Mouse (Mus musculus) macrophage (primary cell): Measurements from ENCODE around the gene Tigd3. TPM values are rescaled to one million over a fixed set of nuclear protein-coding genes. Genes with fewer than 3 reads are reported as not detected.

Experiments used
- H3K27ac ChIP-seq: fragments of 350-480 bp; formaldehyde crosslinking; 2 replicates; pipeline ENCODE4 v1.9.0; 2021
- H3K36me3 ChIP-seq: fragments of 350-480 bp; formaldehyde crosslinking; 2 replicates; pipeline ENCODE4 v1.9.0; 2021; ENCODE audit errors: inconsistent target
- H3K4me3 ChIP-seq: fragments of 350-480 bp; formaldehyde crosslinking; 2 replicates; pipeline ENCODE4 v1.9.0; 2021; ENCODE audit errors: inconsistent target
- H3K79me2 ChIP-seq: fragments of 350-480 bp; formaldehyde crosslinking; 2 replicates; pipeline ENCODE4 v1.9.0; 2021; ENCODE audit errors: inconsistent target
- WGBS: methylation state at CpG from one replicate; pipeline ENCODE4 v1.1.7; 2026; ENCODE audit warnings: inconsistent platforms; ENCODE audit not compliant: missing documents; 5-methylcytosine and 5-hydroxymethylcytosine counted together
- polyA plus RNA-seq: library from polyadenylated mRNA; stranded (reverse); fragments of 250-400 nt; gene quantifications from 3 replicates; pipeline ENCODE4 v1.2.4, GENCODE M21; 2018; ENCODE audit warnings: inconsistent platforms

The Tigd3 gene
- polyA plus RNA-seq, 1 experiment from 2014 or later = 0.16 TPM

DNA sequence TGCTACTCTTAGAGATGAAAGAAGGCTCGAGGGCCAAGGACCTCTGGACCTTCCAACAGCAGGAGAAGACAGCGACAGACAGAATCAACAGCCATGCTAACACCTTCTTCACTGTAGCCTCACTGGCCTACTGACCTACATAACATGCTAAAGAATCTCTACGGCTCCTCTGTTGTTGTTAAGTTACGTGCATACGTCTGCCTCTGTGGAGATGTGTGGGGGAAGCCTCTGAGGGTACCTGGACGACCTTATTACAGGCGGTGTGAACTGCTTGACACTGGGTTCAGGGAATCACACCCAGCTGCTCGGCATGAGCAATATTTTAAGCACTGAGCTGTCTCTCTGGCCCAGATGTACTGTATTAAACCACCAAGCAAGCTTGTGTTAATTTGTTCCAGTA, 33.6 kb upstream of the Tigd3 start:
- no peak overlapping the region for H3K27ac ChIP-seq
- WGBS = 88% methylated on average over 8 of the region's 8 CpGs
- H3K36me3 ChIP-seq = no peaks in the 10 kb centered on the region
- H3K79me2 ChIP-seq = no peaks in the 10 kb centered on the region
- H3K4me3 ChIP-seq = no peak overlapping the region

GRCm38 (mm10) chr19:5927026-5927425, 33.1 kb upstream of the Tigd3 start:
- 86% methylated on average over 11 of the region's 11 CpGs for WGBS

DNA sequence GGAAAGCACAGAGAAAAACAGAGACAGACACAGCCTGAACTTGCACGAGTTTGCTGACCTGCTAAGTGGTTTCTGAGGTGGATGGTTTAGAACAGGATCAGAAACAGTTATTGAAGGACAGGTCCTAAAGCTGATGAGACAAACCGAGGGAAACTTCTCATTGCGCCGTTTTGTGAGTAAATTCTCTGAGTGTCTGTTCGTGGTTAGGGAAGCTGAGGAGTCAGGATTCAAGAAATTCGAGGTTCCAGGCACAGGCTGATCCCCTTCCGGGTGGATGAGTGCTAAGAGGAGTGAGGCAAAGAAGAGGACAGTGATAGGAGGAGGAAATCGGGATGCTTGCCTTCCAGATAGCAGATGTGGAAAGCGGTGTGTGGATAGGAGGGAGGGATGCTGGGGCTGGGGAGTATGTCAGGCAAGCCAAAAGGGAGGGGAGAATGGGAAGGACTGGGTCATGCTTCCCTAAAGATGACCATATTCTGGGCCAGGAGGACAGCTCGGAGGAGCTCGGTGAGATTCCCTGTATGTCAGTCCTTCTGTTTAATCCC, 31.4 kb upstream of the Tigd3 start:
- Histone ChIP-seq H3K4me3 (peak overlapping the region; percentile 40; the same call in 1 of the 2 replicates), H3K36me3 (no peaks in the 10 kb centered on the region), H3K27ac (no peak overlapping the region), H3K79me2 (no peaks in the 10 kb centered on the region)
- 47% methylated on average over 11 of the region's 11 CpGs for WGBS

More at GRCm38 (mm10) chr19:5927026-5927425, 33.1 kb upstream of the Tigd3 start:
- Histone ChIP-seq H3K27ac (no peak overlapping the region), H3K79me2 (no peaks in the 10 kb centered on the region), H3K4me3 (no peak overlapping the region), H3K36me3 (no peaks in the 10 kb centered on the region)

- H3K79me2 ChIP-seq = no peaks in the 10 kb centered on the region
- H3K36me3 ChIP-seq = no peaks in the 10 kb centered on the region
- 0% methylated on average over 18 of the region's 18 CpGs for WGBS
- peak within 1 kb of the TSS; percentile 40 for H3K4me3 ChIP-seq
- H3K27ac ChIP-seq = no peak within 1 kb of the TSS
Observed at GRCm38 (mm10) chr19:5924713-5925093, 30.8 kb upstream of the Tigd3 start, which contains the start of gene Cdc42ep2. TSS of gene Cdc42ep2 (minus strand) at chr19:5924816.

- H3K79me2 ChIP-seq = no peaks in the 10 kb centered on the region
- no peak overlapping the region for H3K27ac ChIP-seq
- under 1% methylated on average over 38 of the region's 38 CpGs for WGBS
Observed at GRCm38 (mm10) chr19:5923990-5924712, 30.2 kb upstream of the Tigd3 start.

DNA sequence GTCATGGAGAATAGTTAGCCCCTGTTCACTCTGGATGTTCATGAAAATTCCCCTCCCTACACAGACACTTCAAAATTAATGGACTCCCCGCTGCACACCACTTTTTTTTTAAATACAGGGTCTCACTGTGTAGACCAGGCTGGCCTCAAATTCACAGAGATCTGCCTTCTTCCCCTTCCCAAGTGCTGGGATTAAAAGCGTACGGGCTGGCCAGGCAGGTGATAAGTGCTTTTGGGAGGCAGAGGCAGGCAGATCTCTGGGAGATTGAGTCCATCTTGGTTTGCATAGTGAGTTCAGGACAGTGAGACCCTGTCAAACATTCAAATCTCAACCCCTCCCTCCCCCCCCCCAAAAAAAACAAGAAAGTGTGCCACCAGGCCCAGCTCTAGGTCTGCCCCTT, 29.0 kb upstream of the Tigd3 start:
- no peak overlapping the region for H3K4me3 ChIP-seq
- no peaks in the 10 kb centered on the region for H3K36me3 ChIP-seq
- no peak overlapping the region for H3K27ac ChIP-seq
- WGBS = 90% methylated on average over 3 of the region's 3 CpGs
- no peaks in the 10 kb centered on the region for H3K79me2 ChIP-seq

More at GRCm38 (mm10) chr19:5923990-5924712, 30.2 kb upstream of the Tigd3 start:
- Histone ChIP-seq H3K36me3 (no peaks in the 10 kb centered on the region), H3K4me3 (peak overlapping the region; percentile 40)

DNA sequence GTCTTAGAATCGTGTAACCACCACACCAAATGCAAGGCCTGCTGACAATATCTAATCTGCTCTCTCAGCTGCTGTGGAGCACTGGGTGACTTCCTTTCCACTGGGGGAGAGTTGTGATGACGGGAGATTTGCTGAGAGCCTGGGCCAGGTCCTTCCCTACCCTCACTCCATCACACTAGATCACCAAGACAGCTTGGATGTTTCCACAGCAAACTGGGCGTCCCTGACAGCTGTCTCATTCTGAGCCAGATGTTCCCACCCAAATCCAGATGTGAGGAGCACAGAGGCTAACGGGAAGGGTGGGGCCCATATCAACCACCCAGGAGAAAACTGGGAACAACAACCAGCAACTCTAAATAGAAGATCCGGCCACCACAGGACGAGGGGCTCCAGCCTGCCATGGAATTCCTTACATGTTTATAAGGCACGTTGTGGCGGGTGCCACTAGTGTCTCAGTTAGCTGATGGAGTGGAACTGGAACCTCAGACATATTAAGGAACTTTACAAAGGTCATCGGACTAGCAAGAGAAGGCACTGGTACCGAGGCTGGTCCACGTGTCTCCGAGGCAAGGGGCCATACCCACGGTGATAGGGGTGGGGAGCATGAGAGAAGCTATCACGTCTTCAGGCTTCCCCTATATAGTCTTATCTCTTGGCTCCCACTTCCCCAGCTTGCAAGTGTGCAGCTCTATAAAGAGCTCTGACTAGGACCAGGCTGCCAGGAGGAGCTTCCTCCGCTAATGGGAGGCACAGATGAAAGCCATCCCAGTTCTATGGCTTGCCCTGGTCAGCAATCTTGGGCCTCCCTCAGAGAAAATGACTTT, 28.4 kb upstream of the Tigd3 start:
- 85% methylated on average over 15 of the region's 15 CpGs for WGBS
- Histone ChIP-seq H3K27ac (no peak overlapping the region), H3K79me2 (no peaks in the 10 kb centered on the region), H3K4me3 (no peak overlapping the region), H3K36me3 (no peaks in the 10 kb centered on the region)

- Histone ChIP-seq H3K4me3 (no peak overlapping the region), H3K79me2 (no peaks in the 10 kb centered on the region), H3K36me3 (no peaks in the 10 kb centered on the region), H3K27ac (no peak overlapping the region)
- 69% methylated on average over 9 of the region's 9 CpGs for WGBS
Observed at GRCm38 (mm10) chr19:5921715-5922114, 27.8 kb upstream of the Tigd3 start.

DNA sequence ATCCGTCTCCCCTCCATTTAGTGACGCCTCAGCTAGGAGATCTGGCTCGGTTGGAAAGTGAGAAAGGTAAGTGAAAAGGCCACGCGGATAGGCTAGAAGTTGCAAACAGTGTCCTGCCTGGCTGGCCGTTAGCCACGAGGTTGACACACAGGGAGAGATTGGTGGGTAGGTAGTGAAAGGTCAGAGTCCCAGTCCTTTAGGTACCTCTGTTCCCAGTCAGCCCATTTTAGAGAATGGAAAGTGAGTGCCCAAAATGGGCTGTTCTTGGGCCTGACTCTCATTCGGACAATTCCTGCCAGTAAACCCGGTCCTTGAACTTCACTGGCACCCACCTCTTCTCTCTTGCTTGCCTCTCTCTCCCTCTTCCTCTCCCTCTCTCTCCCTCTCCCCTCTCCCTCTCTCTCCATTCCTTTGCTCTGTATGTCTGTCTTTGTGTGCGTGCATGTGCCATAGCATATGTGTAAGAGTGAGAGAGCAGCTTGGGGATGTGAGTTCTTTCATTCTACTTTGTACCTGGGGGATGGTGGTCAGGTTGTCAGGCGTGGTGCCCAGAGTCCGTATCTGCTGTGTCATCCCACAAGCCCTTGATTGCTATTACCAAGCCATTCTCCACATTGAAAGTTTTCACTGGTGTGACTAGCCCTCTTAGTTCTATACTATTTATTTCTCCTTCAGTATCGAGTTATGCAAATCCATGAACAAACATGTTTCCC, 19.2 kb upstream of the Tigd3 start, which contains the start of gene Dpf2:
Gene Dpf2 (minus strand): TSS at position 4 of the 713 bp plus-strand sequence.
- Histone ChIP-seq H3K36me3 (no peaks in the 10 kb centered on the region), H3K79me2 (peaks cover 44% of the 10 kb centered on the region), H3K4me3 (peak within 1 kb of the TSS; percentile 77), H3K27ac (peak within 1 kb of the TSS; percentile 81)
- WGBS = 0% methylated on average over 11 of the region's 13 CpGs

DNA sequence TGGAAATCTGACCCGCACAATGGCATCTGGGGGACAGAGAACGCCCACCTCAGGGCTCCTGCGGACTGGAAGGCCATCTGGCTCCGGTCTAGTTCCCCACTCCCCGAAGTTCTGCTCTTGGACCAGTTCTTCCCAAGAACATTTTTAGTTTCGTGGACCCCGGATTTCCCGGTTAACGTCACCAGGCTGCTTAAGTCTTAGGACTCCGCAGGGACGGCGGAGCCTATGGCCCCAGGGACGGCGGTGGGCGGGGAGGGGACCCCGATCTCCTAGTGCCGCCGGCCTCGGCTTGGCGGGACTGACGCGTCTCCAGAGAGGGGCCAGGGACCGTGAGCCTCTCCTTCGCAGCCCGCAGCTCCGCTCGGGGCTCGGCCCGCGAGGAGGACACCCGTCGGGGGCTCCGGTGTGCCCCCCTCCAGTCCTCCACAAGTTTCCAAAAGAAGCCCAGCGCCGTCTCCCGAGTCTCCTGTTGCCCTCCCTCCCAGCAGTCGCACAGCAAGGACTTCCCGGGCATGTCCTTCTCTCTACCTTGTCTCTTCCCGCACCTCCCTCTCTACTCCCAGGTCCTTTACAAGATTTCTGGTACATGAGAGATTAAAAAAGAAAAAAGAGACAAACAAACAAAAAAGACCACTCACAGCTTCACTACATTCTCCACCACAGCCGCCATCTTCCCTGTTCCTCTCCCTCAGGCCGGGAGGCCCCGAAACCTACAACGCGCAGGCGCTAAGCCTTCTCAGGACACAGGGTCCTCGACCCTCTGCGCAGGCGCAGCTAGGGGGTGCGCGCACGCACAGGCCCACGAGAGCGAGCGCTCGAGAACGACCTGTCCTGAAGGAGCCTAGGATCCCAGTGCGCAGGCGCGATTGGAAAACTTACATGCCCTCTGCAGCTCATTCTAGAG, 18.4 kb upstream of the Tigd3 start:
- under 1% methylated on average over 59 of the region's 59 CpGs for WGBS
- no peaks in the 10 kb centered on the region for H3K36me3 ChIP-seq
- H3K4me3 ChIP-seq = peak overlapping the region; percentile 77
- peaks cover 53% of the 10 kb centered on the region for H3K79me2 ChIP-seq
- H3K27ac ChIP-seq = peak overlapping the region; percentile 81

- Histone ChIP-seq H3K27ac (peak overlapping the region; percentile 81), H3K79me2 (peaks cover 60% of the 10 kb centered on the region), H3K4me3 (peak overlapping the region; percentile 77), H3K36me3 (peaks cover 7% of the 10 kb centered on the region; the same call in 1 of the 2 replicates)
- 4% methylated on average over 14 of the region's 14 CpGs for WGBS
Observed at GRCm38 (mm10) chr19:5911430-5912102, 17.6 kb upstream of the Tigd3 start.

DNA sequence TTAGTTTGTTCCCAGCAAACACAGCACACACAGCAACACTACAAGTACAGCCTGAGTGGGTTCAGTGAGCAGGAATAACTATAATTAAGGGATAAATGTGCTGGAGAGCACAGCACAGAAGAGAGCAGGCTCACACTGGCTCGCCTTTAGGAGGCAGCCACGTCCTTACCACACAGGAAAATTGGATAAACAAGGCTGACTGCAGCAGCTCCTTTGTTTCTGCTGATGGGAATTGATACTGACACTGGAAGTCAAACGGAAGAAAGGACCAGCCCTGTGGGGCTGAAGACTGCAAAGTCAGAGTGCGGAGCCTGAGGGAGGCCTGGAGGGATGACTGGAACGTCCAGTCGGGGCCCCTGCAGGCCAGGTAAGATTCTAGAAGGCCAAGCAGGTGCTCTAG, 16.3 kb upstream of the Tigd3 start:
- Histone ChIP-seq H3K36me3 (peaks cover 20% of the 10 kb centered on the region), H3K4me3 (no peak overlapping the region), H3K27ac (no peak overlapping the region), H3K79me2 (peaks cover 65% of the 10 kb centered on the region)
- WGBS = 82% methylated on average over 6 of the region's 6 CpGs

DNA sequence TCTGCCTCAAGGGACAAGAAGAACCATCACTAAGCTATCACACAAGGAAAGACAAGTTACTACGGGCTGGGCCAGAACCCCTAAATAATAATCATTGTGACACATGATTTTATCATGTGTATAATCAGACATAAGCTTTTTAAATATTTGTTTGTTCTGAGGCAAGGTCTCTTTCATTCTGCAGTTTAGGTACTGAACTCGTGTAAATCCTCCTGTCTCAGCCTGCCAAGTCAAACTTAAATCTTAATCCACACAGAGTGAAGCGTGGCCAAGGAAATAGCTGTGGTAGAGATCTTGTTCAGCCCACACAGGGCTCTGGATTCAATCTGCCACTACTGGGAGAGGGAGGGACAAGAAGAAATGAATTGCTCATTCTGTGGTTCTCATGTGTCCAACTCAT, 13.3 kb upstream of the Tigd3 start:
- H3K27ac ChIP-seq = no peak overlapping the region
- H3K4me3 ChIP-seq = no peak overlapping the region
- H3K36me3 ChIP-seq = peaks cover 50% of the 10 kb centered on the region
- H3K79me2 ChIP-seq = peaks cover 62% of the 10 kb centered on the region
- WGBS = 92% methylated on average over 3 of the region's 3 CpGs
